Mouse (Mus musculus): ENCODE data around the gene Gm21746. TPM values are rescaled to one million over a fixed set of nuclear protein-coding genes. Genes with fewer than 3 reads are reported as not detected.
"Not testable (repeated sequence)": the region's sequence is repeated elsewhere in the genome, so short reads cannot be mapped to it uniquely, and the experiment has no call there.

Gm21746 gene
- total RNA-seq (2014; rRNA removed) (not detected in 2 replicates), polyA plus RNA-seq (2015; fragmentation: Nextera tagmentation; extraction: Ambion mirVana) (not detected in 2 replicates)

- not testable (repeated sequence) for H3K36me3 ChIP-seq (ENCODE audit: insufficient read depth, low read length); H3K4me1 ChIP-seq (ENCODE audit: insufficient read depth, low read length); H3K27ac ChIP-seq; H3K9ac ChIP-seq (replicated peaks; ENCODE audit: low read length); H3K9me3 ChIP-seq (ENCODE audit: low read length); H3K4me3 ChIP-seq (ENCODE audit: low read length); ATAC-seq; H3K4me2 ChIP-seq (ENCODE audit: low read depth, low read length); H3K27me3 ChIP-seq (ENCODE audit: insufficient read depth, low read length); DNase-seq (ENCODE audit: low spot score)
- no CpG with 5 or more reads among the region's 3 CpGs for WGBS
Observed at GRCm38 (mm10) chrY:6237895-6238294, at the start of gene Gm21746. TSS of gene Gm21746 (minus strand) at chrY:6237995.

- ATAC-seq: not testable (repeated sequence)
Observed at GRCm38 (mm10) chrY:6266798-6267197, 29.0 kb upstream of the Gm21746 start, which contains the start of gene Gm20873. TSS of gene Gm20873 (plus strand) at chrY:6267098.

More at GRCm38 (mm10) chrY:6266798-6267197, 29.0 kb upstream of the Gm21746 start, which contains the start of gene Gm20873:
- H3K9ac ChIP-seq (replicated peaks; ENCODE audit: low read length); H3K4me3 ChIP-seq (ENCODE audit: low read length); DNase-seq (ENCODE audit: low spot score); H3K27me3 ChIP-seq (ENCODE audit: insufficient read depth, low read length); H3K36me3 ChIP-seq (ENCODE audit: insufficient read depth, low read length); H3K27ac ChIP-seq; H3K4me1 ChIP-seq (ENCODE audit: insufficient read depth, low read length); H3K4me2 ChIP-seq (ENCODE audit: low read depth, low read length); H3K9me3 ChIP-seq (ENCODE audit: low read length): not testable (repeated sequence)

Other genes with a start within 250 kb of the Gm21746 start
- gene Gm20873, start 29.1 kb upstream of the Gm21746 start, total RNA-seq (2014; rRNA removed): not detected in 2 replicates
- gene Gm20873, start 29.1 kb upstream of the Gm21746 start, polyA plus RNA-seq (2015; fragmentation: Nextera tagmentation; extraction: Ambion mirVana): not detected in 2 replicates

All from hindbrain, postnatal 0 days (tissue).